ENCODE assay signal across 20 mouse cellular contexts in genomic region chr1:51189008-51189407, GRCm38 (mm10).
A peak's percentile ranks its signal among the peaks of the same experiment; 100 is the strongest.
DNase-seq lines count a peak whose midpoint lies in the region; ATAC-seq and TF ChIP-seq lines count a peak whose summit lies in the region.
"Had no signal": no experiment of that assay in that cellular context is flagged by ENCODE, and none has a peak within 500 bp of the region (broad histone marks: within the 10 kb centered on the region; RNA-seq: fewer than 3 reads in every experiment).

No protein-coding gene starts in this region.

- H3K27ac ChIP-seq in lung, embryonic 15.5 days: peak overlapping the region; percentile 65
- no peak overlapping the region for H3K27ac ChIP-seq in lung, postnatal 0 days (ENCODE audit: low read length)
- H3K27ac ChIP-seq: embryonic facial prominence, embryonic 13.5 days; embryonic facial prominence, embryonic 15.5 days; forebrain, embryonic 10.5 days; forebrain, embryonic 12.5 days had no signal

- no peak for TF ChIP-seq CTCF in lung, postnatal 0 days (IDR thresholded peaks at IDR 0.05)

- H3K4me3 ChIP-seq in lung, embryonic 15.5 days: no peak overlapping the region
- H3K4me3 ChIP-seq in lung, postnatal 0 days (ENCODE audit: low read depth, low read length): no peak overlapping the region
- H3K4me3 ChIP-seq: embryonic facial prominence, embryonic 13.5 days; embryonic facial prominence, embryonic 15.5 days; erythroblast, embryonic 14.5 days; forebrain, embryonic 10.5 days; forebrain, embryonic 12.5 days had no signal

- WGBS in lung, embryonic 15.5 days: 57% methylated on average over 5 of the region's 5 CpGs
- 46% methylated on average over 5 of the region's 5 CpGs for WGBS in lung, postnatal 0 days

- DNase-seq in lung, postnatal 36 days: no peak
- DNase-seq in lung, postnatal 0 days (ENCODE audit: low spot score): peak; percentile 59
- no peak for DNase-seq in lung, adult 18-20 months
- DNase-seq: adrenal gland, adult 2 months; adrenal gland, postnatal 10 days; adrenal gland, postnatal 25 days; cerebellum, adult 11 months; cerebellum, adult 18-20 months; cerebellum, adult 8-10 months; cerebellum, adult 9-11 months; cerebellum, postnatal 14 days; cerebellum, postnatal 36 days had no signal

- no peak overlapping the region for H3K9ac ChIP-seq in lung, embryonic 15.5 days
- no peak overlapping the region for H3K9ac ChIP-seq in lung, postnatal 0 days (replicated peaks; ENCODE audit: low read depth)
- H3K9ac ChIP-seq: embryonic facial prominence, embryonic 13.5 days; embryonic facial prominence, embryonic 15.5 days; forebrain, embryonic 12.5 days had no signal

- ATAC-seq in lung, embryonic 15.5 days (ENCODE audit: borderline replicate concordance, extremely low read depth, low FRiP score, low TSS enrichment): peak; percentile 87; the same call in 1 of the 2 replicates
- ATAC-seq in lung, postnatal 0 days: peak; percentile 32; the same call in 1 of the 2 replicates
- ATAC-seq: forebrain, embryonic 14.5 days; forebrain, embryonic 16.5 days had no signal

- H3K9me3 ChIP-seq in lung, embryonic 15.5 days: no peaks in the 10 kb centered on the region
- H3K9me3 ChIP-seq in lung, postnatal 0 days (ENCODE audit: low read length): no peaks in the 10 kb centered on the region
- H3K9me3 ChIP-seq: embryonic facial prominence, embryonic 13.5 days; embryonic facial prominence, embryonic 15.5 days; forebrain, embryonic 10.5 days; forebrain, embryonic 12.5 days had no signal

- no peaks in the 10 kb centered on the region for H3K27me3 ChIP-seq in lung, embryonic 15.5 days
- no peaks in the 10 kb centered on the region for H3K27me3 ChIP-seq in lung, postnatal 0 days (replicated peaks; ENCODE audit: insufficient read depth, low read length)
- H3K27me3 ChIP-seq: embryonic facial prominence, embryonic 13.5 days; embryonic facial prominence, embryonic 15.5 days; forebrain, embryonic 12.5 days had no signal

- TF ChIP-seq EP300 in lung, postnatal 0 days (IDR thresholded peaks at IDR 0.05): peak; percentile 72

- peaks cover 33% of the 10 kb centered on the region for H3K4me1 ChIP-seq in lung, embryonic 15.5 days
- H3K4me1 ChIP-seq in lung, postnatal 0 days (ENCODE audit: insufficient read depth, low read depth, low read length): peaks cover 13% of the 10 kb centered on the region; the same call in 1 of the 2 replicates
- H3K4me1 ChIP-seq: embryonic facial prominence, embryonic 15.5 days; forebrain, embryonic 10.5 days; forebrain, embryonic 12.5 days had no signal

- no peaks in the 10 kb centered on the region for H3K36me3 ChIP-seq in lung, embryonic 15.5 days
- no peaks in the 10 kb centered on the region for H3K36me3 ChIP-seq in lung, postnatal 0 days (ENCODE audit: insufficient read depth, low read length)
- H3K36me3 ChIP-seq: embryonic facial prominence, embryonic 13.5 days; embryonic facial prominence, embryonic 15.5 days; forebrain, embryonic 10.5 days; forebrain, embryonic 12.5 days had no signal

- H3K4me2 ChIP-seq in lung, embryonic 15.5 days: no peak overlapping the region
- H3K4me2 ChIP-seq in lung, postnatal 0 days (replicated peaks; ENCODE audit: low read depth, low read length): no peak overlapping the region
- H3K4me2 ChIP-seq: embryonic facial prominence, embryonic 13.5 days; embryonic facial prominence, embryonic 15.5 days; forebrain, embryonic 12.5 days had no signal
